Mouse (Mus musculus) heart, embryonic 14.5 days (tissue): ENCODE measurements at regions not wholly inside any gene's neighbourhood (a gene's known extent, or its start where the extent isn't known, plus 50 kb on each side); places are given as distances from the start of the nearest gene placed in this dataset.

Experiments
- ATAC-seq: fragments of 200-750 bp; cut with Nextera tagmentation; 2 replicates; pipeline ENCODE4 v1.8.0; 2017; ENCODE audit warnings: low read depth, moderate TSS enrichment; ENCODE audit not compliant: insufficient number of reproducible peaks, insufficient read depth, low FRiP score
- H3K27ac ChIP-seq, 2 experiments: fragments of 200-500 bp in 1 of 2; fragments of 300-500 bp in 1 of 2; sonication (generic) in 1 of 2; replicated peaks in 1 of 2; 2 replicates each; pipeline ENCODE4 v1.5.1; 2012 to 2014; ENCODE audit warnings: low read depth in 2 of 2, low read length in 2 of 2, control low read depth in 1 of 2, mild to moderate bottlenecking in 1 of 2, mixed read lengths in 1 of 2; ENCODE audit not compliant: control insufficient read depth in 1 of 2, insufficient read depth in 1 of 2
- H3K27me3 ChIP-seq: fragments of 300-500 bp; sonication (generic); 2 replicates; pipeline ENCODE4 v1.6.1; 2014; ENCODE audit warnings: mild to moderate bottlenecking, low read length, control low read depth; ENCODE audit not compliant: control insufficient read depth, insufficient read depth
- H3K36me3 ChIP-seq: fragments of 300-500 bp; sonication (generic); 2 replicates; pipeline ENCODE4 v1.6.1; 2014; ENCODE audit warnings: mild to moderate bottlenecking, control low read depth, low read length, mixed read lengths; ENCODE audit not compliant: control insufficient read depth, insufficient read depth
- H3K4me1 ChIP-seq, 2 experiments: fragments of 200-500 bp in 1 of 2; fragments of 300-500 bp in 1 of 2; sonication (generic) in 1 of 2; 2 replicates each; pipeline ENCODE4 v1.6.1; 2012 to 2014; ENCODE audit warnings: low read length in 2 of 2, control low read depth in 1 of 2, mixed read lengths in 1 of 2; ENCODE audit not compliant: control insufficient read depth in 2 of 2, insufficient read depth in 2 of 2
- H3K4me2 ChIP-seq: fragments of 300-500 bp; sonication (generic); 2 replicates; pipeline ENCODE4 v1.6.1; 2014; ENCODE audit warnings: mild to moderate bottlenecking, low read length
- H3K4me3 ChIP-seq, 2 experiments: fragments of 200-500 bp in 1 of 2; fragments of 300-500 bp in 1 of 2; sonication (generic) in 1 of 2; 2 replicates each; pipeline ENCODE4 v1.5.1; 2012 to 2014; ENCODE audit warnings: low read length in 2 of 2, mild to moderate bottlenecking in 2 of 2, control low read depth in 1 of 2, low read depth in 1 of 2, moderate library complexity in 1 of 2; ENCODE audit not compliant: control insufficient read depth in 1 of 2, insufficient read depth in 1 of 2
- H3K9ac ChIP-seq: fragments of 300-500 bp; sonication (generic); 2 replicates; pipeline ENCODE4 v1.6.1; 2014; ENCODE audit warnings: mild to moderate bottlenecking, low read length
- H3K9me3 ChIP-seq: fragments of 300-500 bp; sonication (generic); 2 replicates; pipeline ENCODE4 v1.6.1; 2016; ENCODE audit warnings: low read length, control low read depth; ENCODE audit not compliant: control insufficient read depth
- WGBS: fragments of 180-500 bp; shearing (Covaris S2); extraction: QIAGEN DNeasy Blood & Tissue Kit; methylation state at CpG from one replicate; pipeline ENCODE4 v1.1.7; 2014; 5-methylcytosine and 5-hydroxymethylcytosine counted together

DNA sequence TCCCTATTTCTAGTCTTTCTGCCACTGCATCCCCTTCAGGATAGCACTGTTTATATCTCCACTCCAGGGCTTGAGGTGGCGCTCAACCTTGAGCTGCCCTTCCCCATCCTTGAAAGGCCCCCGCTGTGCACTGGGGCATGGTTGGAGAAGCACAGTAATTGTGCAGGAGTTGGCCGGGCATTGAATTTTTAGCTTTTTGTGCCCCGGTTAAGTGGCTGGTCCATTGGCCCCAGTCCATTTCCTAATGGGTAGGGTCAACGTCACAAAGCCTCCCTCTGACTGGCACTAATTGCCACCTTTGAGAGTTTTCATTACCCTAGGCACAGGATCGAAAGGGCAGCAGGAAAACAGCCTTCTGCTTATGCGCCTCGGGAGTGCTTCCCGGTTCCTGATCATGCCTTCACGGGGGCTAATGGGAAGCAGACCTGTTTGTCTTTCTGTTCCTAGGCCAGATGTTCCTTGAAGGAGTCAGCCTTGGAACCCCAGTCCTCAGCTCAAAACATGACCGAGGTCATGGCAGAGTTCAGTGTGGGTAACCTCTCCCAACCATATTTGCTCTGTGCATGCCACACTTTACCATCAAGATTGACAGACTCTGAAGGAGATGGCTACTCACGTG, 80.5 kb upstream of the Ankrd55 start:
- H3K4me2 ChIP-seq = no peak overlapping the region
- H3K4me3 ChIP-seq = no peak overlapping the region
- peaks cover 5 to 7% of the 10 kb centered on the region in 2 experiments; a peak in 2 of 4 replicates for H3K4me1 ChIP-seq
- H3K36me3 ChIP-seq = no peaks in the 10 kb centered on the region
- no peak overlapping the region for H3K9ac ChIP-seq
- H3K27me3 ChIP-seq = no peaks in the 10 kb centered on the region
- no peaks in the 10 kb centered on the region for H3K9me3 ChIP-seq
- ATAC-seq = no peak
- no peak overlapping the region for H3K27ac ChIP-seq
- WGBS = 85% methylated on average over 12 of the region's 12 CpGs

DNA sequence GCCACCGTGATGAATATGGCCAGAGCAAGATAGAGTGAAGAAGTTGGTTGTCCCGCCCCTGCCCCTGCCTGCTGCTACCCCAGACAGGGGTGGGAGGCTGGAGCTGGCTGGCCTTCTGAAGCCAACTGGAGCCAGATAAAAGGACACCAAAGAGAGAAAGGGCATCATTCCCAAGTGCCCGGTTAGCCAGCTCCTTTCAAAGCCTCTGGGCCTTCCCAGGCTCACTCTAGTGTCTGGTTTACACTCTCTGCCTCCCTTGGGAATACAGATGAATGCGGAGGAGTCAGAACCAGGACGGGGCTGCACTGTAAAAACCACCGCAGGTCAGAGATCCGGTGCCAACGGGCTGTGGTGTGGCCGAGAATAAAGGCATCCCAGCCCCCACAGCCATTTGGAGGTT, 76.4 kb upstream of the Ankrd55 start:
- Histone ChIP-seq H3K9me3 (no peaks in the 10 kb centered on the region), H3K4me2 (no peak overlapping the region), H3K27me3 (no peaks in the 10 kb centered on the region), H3K9ac (no peak overlapping the region), H3K4me1 (peaks cover 0 to 2% of the 10 kb centered on the region in 2 experiments; a peak in 1 of 4 replicates), H3K4me3 (no peak overlapping the region), H3K27ac (no peak overlapping the region), H3K36me3 (no peaks in the 10 kb centered on the region)
- ATAC-seq = no peak
- WGBS = 66% methylated on average over 9 of the region's 9 CpGs

- Histone ChIP-seq H3K36me3 (no peaks in the 10 kb centered on the region), H3K4me1 (peaks cover 0 to 2% of the 10 kb centered on the region in 2 experiments; a peak in 1 of 4 replicates), H3K4me3 (no peak overlapping the region), H3K9me3 (no peaks in the 10 kb centered on the region), H3K4me2 (no peak overlapping the region), H3K27ac (no peak overlapping the region), H3K9ac (no peak overlapping the region), H3K27me3 (no peaks in the 10 kb centered on the region)
- WGBS = 63% methylated on average over 12 of the region's 12 CpGs
- no peak for ATAC-seq
These were observed 75.9 kb upstream of the Ankrd55 start for GRCm38 (mm10) chr13:112212391-112212790.

DNA sequence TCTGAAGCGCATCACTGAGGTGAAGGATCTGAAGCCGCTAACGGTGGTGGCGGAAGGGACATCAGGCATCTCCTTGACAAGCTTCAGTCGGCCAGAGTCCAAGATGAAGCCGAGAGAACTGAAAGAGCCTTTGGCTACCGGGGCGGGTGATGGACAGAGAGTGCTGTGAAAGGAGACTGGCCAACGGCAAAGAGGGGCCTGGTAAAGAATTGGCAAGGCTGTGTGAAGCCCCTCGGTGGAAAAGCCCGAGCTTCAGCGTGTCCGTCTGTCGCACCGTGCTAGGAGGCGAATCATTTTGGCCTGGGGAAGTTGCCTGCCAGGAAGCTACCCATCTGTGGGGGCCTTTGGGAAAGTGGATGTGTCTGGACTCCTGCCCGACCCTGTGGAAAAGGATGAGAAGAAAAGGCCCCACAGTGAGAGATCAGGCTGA, 74.6 kb upstream of the Ankrd55 start:
- H3K4me1 ChIP-seq = peaks cover 0 to 2% of the 10 kb centered on the region in 2 experiments; a peak in 1 of 4 replicates
- ATAC-seq = no peak
- H3K9me3 ChIP-seq = no peaks in the 10 kb centered on the region
- H3K4me2 ChIP-seq = no peak overlapping the region
- H3K36me3 ChIP-seq = no peaks in the 10 kb centered on the region
- H3K27me3 ChIP-seq = no peaks in the 10 kb centered on the region
- no peak overlapping the region for H3K27ac ChIP-seq
- WGBS = 75% methylated on average over 17 of the region's 17 CpGs
- H3K4me3 ChIP-seq = no peak overlapping the region
- H3K9ac ChIP-seq = no peak overlapping the region

- 96% methylated on average over 14 of the region's 14 CpGs for WGBS
These were observed 72.2 kb upstream of the Ankrd55 start for GRCm38 (mm10) chr13:112216084-112216483.

GRCm38 (mm10) chr13:112218389-112218788, 69.9 kb upstream of the Ankrd55 start:
- H3K9me3 ChIP-seq = no peaks in the 10 kb centered on the region
- H3K9ac ChIP-seq = no peak overlapping the region
- H3K36me3 ChIP-seq = no peaks in the 10 kb centered on the region
- no peak overlapping the region for H3K27ac ChIP-seq
- H3K4me2 ChIP-seq = no peak overlapping the region
- no peaks in the 10 kb centered on the region for H3K27me3 ChIP-seq
- H3K4me1 ChIP-seq = peaks cover 4 to 6% of the 10 kb centered on the region in 2 experiments
- ATAC-seq = no peak
- 62% methylated on average over 5 of the region's 5 CpGs for WGBS
- no peak overlapping the region for H3K4me3 ChIP-seq

More at GRCm38 (mm10) chr13:112216084-112216483, 72.2 kb upstream of the Ankrd55 start:
- Histone ChIP-seq H3K27me3 (no peaks in the 10 kb centered on the region), H3K4me3 (no peak overlapping the region), H3K9me3 (no peaks in the 10 kb centered on the region), H3K36me3 (no peaks in the 10 kb centered on the region), H3K9ac (no peak overlapping the region), H3K27ac (no peak overlapping the region), H3K4me1 (peaks cover 0 to 2% of the 10 kb centered on the region in 2 experiments; a peak in 2 of 4 replicates), H3K4me2 (no peak overlapping the region)
- ATAC-seq = no peak

DNA sequence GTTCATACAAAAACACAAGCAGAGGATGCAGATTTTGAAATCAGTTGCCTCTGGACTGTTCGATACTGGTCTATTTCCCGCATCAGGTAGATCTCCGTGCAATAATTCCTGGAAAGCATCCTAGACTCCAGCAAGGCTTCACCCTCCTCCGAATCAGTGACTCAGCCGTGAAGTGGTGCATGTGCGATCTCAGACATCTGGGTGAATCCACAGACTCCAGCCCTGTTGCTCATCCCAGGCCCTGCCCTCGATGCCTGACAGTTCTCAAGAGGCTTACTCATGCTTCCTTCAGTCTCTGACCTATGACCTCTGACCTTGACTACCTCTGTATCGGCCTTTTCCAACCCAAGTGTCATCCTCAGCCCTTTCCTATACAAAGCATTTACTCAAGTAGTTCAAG, 68.1 kb upstream of the Ankrd55 start:
- no peak overlapping the region for H3K4me3 ChIP-seq
- H3K27ac ChIP-seq = no peak overlapping the region
- 79% methylated on average over 8 of the region's 8 CpGs for WGBS
- no peak overlapping the region for H3K9ac ChIP-seq
- H3K9me3 ChIP-seq = peaks cover 4% of the 10 kb centered on the region; the same call in 1 of the 2 replicates
- peaks cover 4 to 6% of the 10 kb centered on the region in 2 experiments for H3K4me1 ChIP-seq
- no peak overlapping the region for H3K4me2 ChIP-seq
- no peaks in the 10 kb centered on the region for H3K36me3 ChIP-seq
- ATAC-seq = no peak
- H3K27me3 ChIP-seq = no peaks in the 10 kb centered on the region

GRCm38 (mm10) chr13:112223616-112224015, 64.6 kb upstream of the Ankrd55 start:
- H3K4me2 ChIP-seq = no peak overlapping the region
- no peak overlapping the region for H3K4me3 ChIP-seq
- no peaks in the 10 kb centered on the region for H3K27me3 ChIP-seq
- H3K36me3 ChIP-seq = no peaks in the 10 kb centered on the region
- no peak for ATAC-seq
- H3K27ac ChIP-seq = no peak overlapping the region
- 23% methylated on average over 2 of the region's 2 CpGs for WGBS
- H3K9ac ChIP-seq = no peak overlapping the region
- peaks cover 4% of the 10 kb centered on the region; the same call in 1 of the 2 replicates for H3K9me3 ChIP-seq
- H3K4me1 ChIP-seq = peaks cover 4 to 6% of the 10 kb centered on the region in 2 experiments
